Mouse (Mus musculus): ENCODE measurements around the gene 9930111J21Rik2. TPM values are rescaled to one million over a fixed set of nuclear protein-coding genes. Genes with fewer than 3 reads are reported as not detected.
"Not testable (repeated sequence)": the region's sequence is repeated elsewhere in the genome, so short reads cannot be mapped to it uniquely, and the experiment has no call there.

9930111J21Rik2 gene
- 0.29 and 0.40 TPM in 2 replicates for polyA plus RNA-seq (2015; fragmentation: Nextera tagmentation; extraction: Ambion mirVana)

DNA sequence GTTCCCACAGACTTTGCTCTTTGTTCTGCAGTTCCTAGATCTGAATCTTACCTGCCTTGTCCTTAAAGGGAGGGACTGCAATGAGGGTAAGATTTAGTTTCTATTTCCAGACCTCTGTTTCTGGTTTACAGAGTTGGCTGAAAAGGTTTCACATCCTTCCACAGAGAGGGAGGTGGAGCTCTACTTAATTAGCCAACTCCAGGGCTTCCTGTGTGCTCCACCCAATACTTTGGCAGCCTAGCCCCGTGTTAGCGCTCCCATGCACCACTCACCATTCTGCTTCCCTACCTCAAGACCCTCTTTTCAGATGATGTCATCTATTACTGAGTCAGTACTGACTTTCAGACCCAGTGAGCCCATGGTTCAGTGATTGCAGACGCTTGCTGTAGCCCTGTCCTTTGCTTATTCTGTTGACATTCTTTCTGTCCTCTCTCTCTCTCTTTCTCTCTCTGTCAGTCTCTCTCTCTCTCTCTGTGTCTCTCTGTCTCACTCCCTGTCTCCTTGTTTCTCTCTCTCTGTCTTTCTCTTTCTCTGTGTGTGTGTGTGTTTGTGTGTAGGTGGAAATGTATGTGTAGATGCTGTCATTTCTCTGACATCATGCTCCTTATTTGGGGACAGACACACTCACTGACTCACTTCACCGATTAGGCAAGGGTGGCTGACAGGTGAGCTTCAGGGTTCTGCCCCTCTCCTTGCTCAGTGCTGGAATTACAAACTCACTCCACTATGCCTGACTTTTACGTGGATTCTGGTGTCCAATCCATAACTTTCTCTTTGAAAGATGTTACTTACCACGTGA lies at the start of gene 9930111J21Rik2:
9930111J21Rik2 (minus strand) TSS at position 150 of the 799 bp plus-strand sequence.
- H3K4me2 ChIP-seq (ENCODE audit: low read length); ATAC-seq; H3K36me3 ChIP-seq (ENCODE audit: control insufficient read depth, insufficient read depth, low read length); H3K9me3 ChIP-seq (ENCODE audit: control insufficient read depth, low read length); H3K9ac ChIP-seq (ENCODE audit: low read depth, low read length); H3K4me1 ChIP-seq (ENCODE audit: control insufficient read depth, insufficient read depth, low read depth, low read length); H3K27me3 ChIP-seq (replicated peaks; ENCODE audit: control insufficient read depth, insufficient read depth, low read length); H3K4me3 ChIP-seq (ENCODE audit: low read length); H3K27ac ChIP-seq (ENCODE audit: low read depth, low read length): not testable (repeated sequence)
- WGBS = 92% methylated on average over 1 of the region's 6 CpGs

- Histone ChIP-seq H3K4me3 (ENCODE audit: low read length) (no peak overlapping the region), H3K4me1 (ENCODE audit: control insufficient read depth, insufficient read depth, low read depth, low read length) (no peaks in the 10 kb centered on the region), H3K9me3 (ENCODE audit: control insufficient read depth, low read length) (no peaks in the 10 kb centered on the region), H3K36me3 (ENCODE audit: control insufficient read depth, insufficient read depth, low read length) (no peaks in the 10 kb centered on the region), H3K27me3 (replicated peaks; ENCODE audit: control insufficient read depth, insufficient read depth, low read length) (no peaks in the 10 kb centered on the region), H3K27ac (ENCODE audit: low read depth, low read length) (no peak overlapping the region), H3K4me2 (ENCODE audit: low read length) (no peak overlapping the region), H3K9ac (ENCODE audit: low read depth, low read length) (no peak overlapping the region)
- 81% methylated on average over 3 of the region's 3 CpGs for WGBS
- ATAC-seq = no peak
These were observed 49.4 kb upstream of the 9930111J21Rik2 start for GRCm38 (mm10) chr11:49100409-49100808.

- no peaks in the 10 kb centered on the region for H3K36me3 ChIP-seq (ENCODE audit: control insufficient read depth, insufficient read depth, low read length)
- WGBS = 80% methylated on average over 4 of the region's 4 CpGs
- no peaks in the 10 kb centered on the region for H3K27me3 ChIP-seq (replicated peaks; ENCODE audit: control insufficient read depth, insufficient read depth, low read length)
- no peaks in the 10 kb centered on the region for H3K4me1 ChIP-seq (ENCODE audit: control insufficient read depth, insufficient read depth, low read depth, low read length)
- no peak overlapping the region for H3K27ac ChIP-seq (ENCODE audit: low read depth, low read length)
- H3K4me3 ChIP-seq (ENCODE audit: low read length) = no peak overlapping the region
- ATAC-seq = no peak
- no peak overlapping the region for H3K4me2 ChIP-seq (ENCODE audit: low read length)
- no peak overlapping the region for H3K9ac ChIP-seq (ENCODE audit: low read depth, low read length)
- no peaks in the 10 kb centered on the region for H3K9me3 ChIP-seq (ENCODE audit: control insufficient read depth, low read length)
These were observed 44.3 kb upstream of the 9930111J21Rik2 start for GRCm38 (mm10) chr11:49095367-49095766.

GRCm38 (mm10) chr11:49093861-49094660 lies 43.0 kb upstream of the 9930111J21Rik2 start:
- Histone ChIP-seq H3K9me3 (ENCODE audit: control insufficient read depth, low read length) (no peaks in the 10 kb centered on the region), H3K4me3 (ENCODE audit: low read length) (no peak overlapping the region), H3K9ac (ENCODE audit: low read depth, low read length) (no peak overlapping the region), H3K4me1 (ENCODE audit: control insufficient read depth, insufficient read depth, low read depth, low read length) (no peaks in the 10 kb centered on the region), H3K4me2 (ENCODE audit: low read length) (no peak overlapping the region), H3K27me3 (replicated peaks; ENCODE audit: control insufficient read depth, insufficient read depth, low read length) (no peaks in the 10 kb centered on the region), H3K27ac (ENCODE audit: low read depth, low read length) (no peak overlapping the region), H3K36me3 (ENCODE audit: control insufficient read depth, insufficient read depth, low read length) (no peaks in the 10 kb centered on the region)
- WGBS = 84% methylated on average over 6 of the region's 6 CpGs
- no peak for ATAC-seq

GRCm38 (mm10) chr11:49092786-49093185 lies 41.7 kb upstream of the 9930111J21Rik2 start:
- Histone ChIP-seq H3K27ac (ENCODE audit: low read depth, low read length) (no peak overlapping the region), H3K4me2 (ENCODE audit: low read length) (no peak overlapping the region), H3K4me3 (ENCODE audit: low read length) (no peak overlapping the region), H3K36me3 (ENCODE audit: control insufficient read depth, insufficient read depth, low read length) (no peaks in the 10 kb centered on the region), H3K4me1 (ENCODE audit: control insufficient read depth, insufficient read depth, low read depth, low read length) (no peaks in the 10 kb centered on the region), H3K9me3 (ENCODE audit: control insufficient read depth, low read length) (no peaks in the 10 kb centered on the region), H3K9ac (ENCODE audit: low read depth, low read length) (no peak overlapping the region), H3K27me3 (replicated peaks; ENCODE audit: control insufficient read depth, insufficient read depth, low read length) (no peaks in the 10 kb centered on the region)
- ATAC-seq = no peak
- 88% methylated on average over 2 of the region's 2 CpGs for WGBS

GRCm38 (mm10) chr11:49092053-49092586 lies 41.1 kb upstream of the 9930111J21Rik2 start:
- Histone ChIP-seq H3K4me3 (ENCODE audit: low read length) (no peak overlapping the region), H3K27ac (ENCODE audit: low read depth, low read length) (no peak overlapping the region), H3K4me1 (ENCODE audit: control insufficient read depth, insufficient read depth, low read depth, low read length) (no peaks in the 10 kb centered on the region), H3K27me3 (replicated peaks; ENCODE audit: control insufficient read depth, insufficient read depth, low read length) (no peaks in the 10 kb centered on the region), H3K9me3 (ENCODE audit: control insufficient read depth, low read length) (no peaks in the 10 kb centered on the region), H3K36me3 (ENCODE audit: control insufficient read depth, insufficient read depth, low read length) (no peaks in the 10 kb centered on the region), H3K4me2 (ENCODE audit: low read length) (no peak overlapping the region), H3K9ac (ENCODE audit: low read depth, low read length) (no peak overlapping the region)
- WGBS = 92% methylated on average over 1 of the region's 1 CpGs
- ATAC-seq = no peak

DNA sequence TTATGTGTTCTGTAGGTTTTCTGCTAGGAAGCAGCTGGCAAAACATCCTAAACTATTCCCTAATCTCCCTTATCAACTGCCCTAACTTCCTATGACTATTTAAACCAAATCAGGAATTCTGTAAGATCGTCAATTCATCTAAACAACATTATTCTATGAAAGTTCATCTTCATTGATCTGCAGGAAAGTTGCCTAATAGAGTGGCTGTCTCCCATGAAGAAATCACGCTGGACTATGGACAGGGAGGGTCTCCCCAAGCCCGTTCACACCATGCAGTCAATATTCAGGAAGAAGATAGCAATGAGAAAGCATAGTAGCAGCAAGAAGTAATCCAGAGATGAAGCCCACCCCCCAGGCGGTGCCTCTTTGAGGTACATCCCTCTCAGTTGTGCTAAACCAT lies 40.1 kb upstream of the 9930111J21Rik2 start:
- 81% methylated on average over 4 of the region's 4 CpGs for WGBS
- Histone ChIP-seq H3K9me3 (ENCODE audit: control insufficient read depth, low read length) (no peaks in the 10 kb centered on the region), H3K36me3 (ENCODE audit: control insufficient read depth, insufficient read depth, low read length) (no peaks in the 10 kb centered on the region), H3K9ac (ENCODE audit: low read depth, low read length) (no peak overlapping the region), H3K27me3 (replicated peaks; ENCODE audit: control insufficient read depth, insufficient read depth, low read length) (no peaks in the 10 kb centered on the region), H3K27ac (ENCODE audit: low read depth, low read length) (no peak overlapping the region), H3K4me3 (ENCODE audit: low read length) (no peak overlapping the region), H3K4me2 (ENCODE audit: low read length) (no peak overlapping the region), H3K4me1 (ENCODE audit: control insufficient read depth, insufficient read depth, low read depth, low read length) (no peaks in the 10 kb centered on the region)
- no peak for ATAC-seq

DNA sequence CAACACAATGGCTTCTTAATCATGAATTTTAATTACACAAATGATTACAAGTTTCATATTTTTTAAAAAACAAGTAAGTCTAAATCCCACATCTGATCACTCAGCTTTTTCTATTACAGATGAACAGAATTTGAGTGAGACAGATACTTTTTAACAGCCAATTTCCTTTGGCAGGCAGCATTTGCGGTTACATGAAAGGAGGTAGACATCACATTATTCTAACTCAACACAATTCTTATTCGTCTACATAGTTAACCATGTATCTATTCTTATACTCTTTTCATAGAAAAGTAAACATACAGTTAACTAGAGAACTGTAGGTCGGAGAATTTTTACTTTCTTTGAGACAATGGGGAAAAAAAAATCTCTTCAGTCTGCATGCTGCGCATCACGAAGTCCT lies 39.5 kb upstream of the 9930111J21Rik2 start:
- Histone ChIP-seq H3K4me2 (ENCODE audit: low read length) (no peak overlapping the region), H3K27ac (ENCODE audit: low read depth, low read length) (no peak overlapping the region), H3K27me3 (replicated peaks; ENCODE audit: control insufficient read depth, insufficient read depth, low read length) (no peaks in the 10 kb centered on the region), H3K4me1 (ENCODE audit: control insufficient read depth, insufficient read depth, low read depth, low read length) (no peaks in the 10 kb centered on the region), H3K9me3 (ENCODE audit: control insufficient read depth, low read length) (no peaks in the 10 kb centered on the region), H3K4me3 (ENCODE audit: low read length) (no peak overlapping the region), H3K9ac (ENCODE audit: low read depth, low read length) (no peak overlapping the region), H3K36me3 (ENCODE audit: control insufficient read depth, insufficient read depth, low read length) (no peaks in the 10 kb centered on the region)
- no peak for ATAC-seq
- WGBS = 87% methylated on average over 5 of the region's 5 CpGs
